Mouse (Mus musculus): ENCODE measurements at regions not wholly inside any gene's neighbourhood (a gene's known extent, or its start where the extent isn't known, plus 50 kb on each side); places are given as distances from the start of the nearest gene placed in this dataset.

DNA sequence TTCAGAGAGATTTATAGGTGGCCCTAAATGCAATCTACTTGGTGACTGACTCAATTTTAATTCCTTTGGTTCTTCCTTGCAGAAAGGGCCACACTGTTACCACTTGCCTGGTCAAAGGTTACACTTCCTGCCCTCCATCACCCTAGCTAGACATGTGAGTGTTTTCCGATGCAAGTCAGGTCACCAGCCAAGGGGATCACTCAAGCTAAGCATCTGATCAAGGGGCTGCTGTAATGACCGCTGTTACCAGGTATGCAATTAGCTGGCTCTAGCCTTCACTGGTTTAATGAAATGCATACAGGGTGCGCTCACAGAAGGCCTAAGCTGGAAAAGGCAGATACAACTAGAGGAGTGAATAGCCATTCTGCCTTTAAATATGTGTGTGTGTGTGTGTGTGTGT, 105.1 kb downstream of the Mtx2 start:
- DNase-seq (ENCODE audit: low spot score in 2 of 2): no peak

DNA sequence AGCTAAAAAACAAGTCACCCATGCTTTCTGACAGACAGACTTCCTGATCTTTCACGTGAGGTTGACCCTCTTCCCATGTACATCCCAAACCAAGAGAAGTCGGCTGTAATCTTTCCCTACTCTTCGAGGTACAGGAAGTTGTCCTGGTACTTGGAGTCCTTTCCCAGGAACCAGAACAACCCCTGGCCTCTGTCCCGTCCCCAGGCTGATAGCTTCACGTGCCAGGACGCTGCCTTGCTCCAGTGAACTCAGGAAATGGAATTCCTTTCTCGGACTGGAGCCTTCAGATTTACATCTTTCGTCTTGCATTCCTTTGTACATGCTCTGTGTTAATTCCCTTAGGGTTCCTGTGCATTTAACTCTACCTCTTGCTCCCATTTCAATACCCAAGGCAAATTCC, 107.6 kb downstream of the Mtx2 start:
- no peak for DNase-seq (ENCODE audit: low spot score in 2 of 2)

DNA sequence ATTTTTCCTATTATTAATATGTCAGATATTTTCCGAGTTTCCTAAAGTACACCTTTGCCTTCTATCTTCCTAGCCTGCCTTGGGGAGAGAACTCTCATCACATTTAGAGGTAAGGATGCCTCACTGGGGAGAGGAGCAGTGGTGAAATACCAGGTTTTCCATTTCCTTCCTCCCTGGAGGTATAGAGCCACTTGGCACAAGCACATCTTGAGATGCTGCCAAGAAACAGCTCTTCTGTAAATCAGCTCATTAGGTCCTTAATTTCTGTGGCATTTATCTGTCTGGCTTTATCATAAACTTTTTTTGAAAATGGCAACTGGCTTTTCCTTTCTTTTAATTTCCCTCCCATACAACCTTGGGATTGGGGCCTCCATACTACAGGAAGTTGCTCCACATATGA, 108.2 kb downstream of the Mtx2 start:
- DNase-seq (ENCODE audit: low spot score in 2 of 2): no peak

DNA sequence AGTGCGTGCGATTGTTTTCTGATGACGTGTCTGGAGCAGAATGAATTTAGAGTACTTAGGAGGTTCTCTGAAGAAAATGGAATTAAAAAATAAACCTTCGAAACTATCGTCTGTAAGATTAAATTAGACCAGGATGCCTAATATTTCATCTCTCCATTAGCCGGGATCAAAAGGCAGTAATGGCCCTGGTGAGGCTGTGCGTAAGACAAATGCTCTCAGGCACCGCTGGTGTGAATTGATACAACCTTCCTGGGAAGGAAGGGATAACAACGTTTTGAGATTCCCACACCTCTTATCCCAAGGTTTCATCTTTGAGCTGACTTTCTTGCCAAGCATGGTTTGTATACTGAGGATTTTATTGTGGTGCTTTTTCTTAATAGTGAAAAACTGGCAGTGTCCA, 113.1 kb downstream of the Mtx2 start:
- DNase-seq (ENCODE audit: low spot score in 2 of 2): no peak

DNA sequence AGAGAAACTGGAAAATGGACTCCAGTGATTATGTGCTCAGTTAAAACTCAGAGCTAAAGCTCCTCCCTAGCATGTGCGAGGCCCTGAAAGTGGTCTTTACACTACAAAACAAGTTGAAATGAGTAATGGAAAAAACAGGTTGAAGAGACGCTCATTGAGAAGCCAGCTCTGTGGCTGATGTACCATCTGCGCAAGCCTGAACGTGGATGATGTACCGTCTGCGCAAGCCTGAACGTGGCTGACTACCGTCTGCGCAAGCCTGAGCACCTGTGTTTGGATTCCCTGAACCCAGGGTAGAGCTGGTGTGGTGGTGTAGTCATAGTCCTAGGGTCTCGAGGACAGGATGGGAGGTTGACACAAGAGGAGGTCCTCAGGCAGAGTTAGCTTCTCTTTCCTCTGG, 116.4 kb downstream of the Mtx2 start:
- DNase-seq (ENCODE audit: low spot score in 2 of 2): no peak

DNA sequence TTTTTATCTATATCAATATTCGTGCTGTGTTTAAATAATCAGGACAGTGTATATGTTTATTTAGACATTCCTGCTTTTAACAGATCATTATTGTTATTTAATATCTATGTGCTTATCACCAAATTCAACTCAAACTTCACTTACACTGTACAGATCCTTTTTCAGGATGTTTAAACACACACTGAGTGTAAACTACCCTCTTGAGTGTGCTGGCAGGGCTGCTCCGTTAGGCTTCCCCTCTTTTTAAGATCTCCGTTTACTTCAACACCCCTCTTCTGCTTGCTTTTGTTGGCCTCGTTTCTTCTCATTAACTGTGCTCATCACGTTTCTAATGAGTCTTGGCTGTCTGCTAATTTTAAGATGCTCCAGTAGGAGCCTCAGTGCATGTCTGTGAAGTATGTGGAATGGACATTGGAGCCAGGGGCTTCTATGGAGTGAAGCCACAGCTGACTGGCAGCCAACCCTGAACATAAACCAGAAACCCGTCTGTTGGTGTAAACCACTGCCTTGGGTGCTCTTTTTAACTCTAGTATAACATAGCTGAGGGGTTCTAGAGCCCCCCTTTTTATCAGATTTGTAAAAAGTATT, 117.1 kb downstream of the Mtx2 start:
- no peak for DNase-seq (ENCODE audit: low spot score in 2 of 2)

DNA sequence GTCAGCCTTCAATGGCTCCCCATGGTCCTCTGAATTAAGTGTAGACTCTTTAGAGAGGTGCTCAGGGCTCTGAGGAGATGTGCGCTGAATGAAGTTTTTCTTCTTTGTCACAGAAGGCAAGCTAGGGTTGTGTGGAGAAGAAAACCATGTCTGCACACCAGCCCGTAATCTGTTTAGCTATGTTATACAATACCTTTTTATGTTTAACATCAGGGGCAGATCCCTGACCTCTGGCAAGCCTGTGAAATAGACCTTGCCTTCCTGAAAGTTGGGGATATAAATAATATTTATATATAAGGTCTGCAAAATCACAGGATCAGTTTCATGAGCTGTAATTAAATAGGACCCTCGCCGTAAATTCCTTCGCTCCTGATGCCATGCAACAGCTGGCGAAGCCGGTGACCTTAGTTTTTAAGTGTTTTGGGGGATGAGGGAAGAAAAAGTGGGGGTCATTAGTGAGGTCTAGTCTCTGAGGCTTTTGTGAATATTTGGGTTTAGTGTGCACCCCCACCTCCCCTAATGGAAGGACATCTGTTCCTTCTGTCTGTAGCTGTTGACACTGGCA, 119.7 kb downstream of the Mtx2 start:
- DNase-seq (ENCODE audit: low spot score in 2 of 2): no peak

DNA sequence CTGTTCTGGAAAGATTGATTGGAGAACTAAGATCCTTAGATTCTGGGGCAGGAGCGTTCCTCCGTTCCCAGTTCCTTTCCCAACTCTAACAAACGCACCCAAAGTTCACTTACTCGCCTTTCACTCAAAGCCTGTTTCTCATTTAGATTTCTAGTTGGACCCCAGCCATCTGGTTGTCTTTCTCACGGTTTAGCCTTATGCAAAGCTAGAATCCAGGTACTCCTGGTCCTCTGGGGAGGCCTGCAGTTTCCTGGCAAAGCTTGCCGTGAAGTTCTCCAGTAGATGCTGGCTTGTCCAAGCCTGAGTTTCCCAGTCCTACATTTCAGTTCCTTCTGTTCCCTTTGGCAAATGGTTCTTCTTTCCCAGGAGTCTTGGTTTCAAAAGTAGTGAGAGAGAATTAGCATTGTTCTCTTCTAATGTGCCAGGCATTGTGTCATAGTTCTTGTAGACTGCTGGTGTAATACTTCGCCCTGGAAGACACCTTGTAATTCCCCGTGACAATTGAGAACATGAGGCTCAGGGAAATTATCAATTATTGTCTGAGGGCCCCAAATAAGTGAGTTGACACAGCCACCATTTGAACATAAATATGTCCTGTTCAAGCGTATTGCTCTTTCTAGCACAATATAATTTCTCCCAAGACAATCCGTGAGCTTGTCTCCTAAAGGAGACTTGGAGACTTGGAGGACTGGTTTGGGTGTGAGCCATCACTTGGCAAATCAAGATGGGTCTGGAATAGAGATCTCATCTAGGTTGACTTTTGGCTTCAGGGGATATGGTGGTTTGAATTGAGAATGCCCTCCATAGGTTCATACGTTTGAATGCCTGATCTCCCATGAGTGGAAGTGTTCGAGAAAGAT, 126.0 kb downstream of the Mtx2 start:
- DNase-seq (ENCODE audit: low spot score in 2 of 2): no peak

DNA sequence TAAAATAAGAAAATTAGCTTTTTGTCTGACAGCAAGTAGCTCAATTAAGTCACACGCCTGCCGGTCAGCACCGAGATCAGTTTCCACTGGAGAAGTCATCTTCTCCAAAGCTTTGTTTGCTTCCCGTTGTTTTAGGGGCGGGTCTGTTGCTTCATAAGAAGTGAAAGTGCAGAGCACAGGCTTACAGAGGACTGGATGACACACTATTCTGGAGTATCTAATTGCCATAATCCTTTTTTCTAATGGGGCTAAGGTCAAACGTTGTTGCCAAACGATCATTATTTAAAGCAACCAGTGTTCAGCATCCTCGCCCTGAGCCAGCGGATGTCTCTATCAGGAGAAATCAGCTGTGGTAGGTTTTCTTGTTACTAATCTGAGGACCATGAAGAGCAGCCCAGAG, 128.5 kb downstream of the Mtx2 start:
- no peak for DNase-seq (ENCODE audit: low spot score in 2 of 2)

DNA sequence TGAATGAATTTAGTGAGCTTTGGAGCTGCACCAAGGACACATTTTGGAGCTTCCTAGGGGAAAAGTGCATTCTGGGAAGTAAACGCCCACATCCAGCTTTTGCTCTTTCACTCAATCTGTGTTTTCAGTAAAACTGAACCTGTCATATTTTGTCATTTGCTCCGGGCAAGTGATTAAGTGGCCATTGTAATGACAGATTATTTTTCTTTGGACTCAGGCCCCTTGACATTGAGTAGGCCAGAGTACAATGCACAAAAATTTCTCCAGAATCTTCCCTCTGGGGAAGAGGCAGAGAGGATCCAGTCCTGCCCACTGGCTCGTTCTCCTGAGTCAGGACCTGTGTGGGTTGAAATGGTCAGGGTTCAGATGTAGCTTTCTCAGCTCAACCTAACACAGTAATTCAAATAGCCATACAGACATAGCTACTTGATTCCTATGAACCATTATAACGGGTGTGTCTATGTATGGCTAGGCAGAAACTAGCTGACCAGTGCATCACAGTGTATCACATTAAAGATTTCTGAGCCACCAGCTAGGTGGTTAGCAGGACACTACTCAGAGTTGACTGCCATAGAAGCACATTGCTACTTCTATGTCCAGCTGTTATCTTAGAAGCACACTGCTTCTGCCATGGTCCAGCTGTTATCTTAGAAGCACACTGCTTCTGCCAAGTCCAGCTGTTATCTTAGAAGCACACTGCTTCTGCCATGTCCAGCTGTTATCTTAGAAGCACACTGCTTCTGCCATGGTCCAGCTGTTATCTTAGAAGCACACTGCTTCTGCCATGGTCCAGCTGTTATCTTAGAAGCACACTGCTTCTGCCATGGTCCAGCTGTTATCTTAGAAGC, 129.9 kb downstream of the Mtx2 start:
- no peak for DNase-seq (ENCODE audit: low spot score in 2 of 2)

DNA sequence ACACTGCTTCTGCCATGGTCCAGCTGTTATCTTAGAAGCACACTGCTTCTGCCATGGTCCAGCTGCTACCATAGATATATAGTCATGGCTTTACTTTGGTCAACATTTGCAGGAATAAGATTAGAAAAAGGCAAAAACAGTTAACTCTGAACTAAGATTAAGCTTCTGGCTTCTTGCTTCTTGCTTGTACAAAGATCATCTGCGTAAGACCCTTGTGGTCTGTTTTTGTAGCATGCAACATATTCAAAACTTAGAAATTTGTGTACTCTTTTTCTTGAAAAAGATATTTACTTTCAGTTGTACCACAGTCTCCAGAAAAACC, 130.5 kb downstream of the Mtx2 start:
- DNase-seq (ENCODE audit: low spot score in 2 of 2): no peak

DNA sequence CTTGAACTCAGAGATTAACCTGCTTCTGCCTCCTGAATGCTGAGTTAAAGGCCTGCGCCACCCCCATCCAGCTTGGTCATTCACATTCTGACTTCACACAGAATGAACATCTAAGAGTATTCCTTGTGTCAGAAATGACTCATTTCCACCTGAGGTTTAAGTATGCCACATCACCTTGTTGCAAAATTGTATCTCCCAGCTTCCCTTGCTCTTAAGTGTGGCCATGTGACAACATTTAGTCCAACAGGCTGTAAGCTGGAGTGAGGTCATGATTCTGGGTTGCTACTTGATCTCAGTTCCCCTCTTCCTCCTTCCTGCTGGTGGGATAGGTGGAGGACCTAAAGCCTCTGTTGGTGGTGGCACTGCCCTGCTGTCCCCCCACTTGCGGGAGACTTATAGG, 131.0 kb downstream of the Mtx2 start:
- no peak for DNase-seq (ENCODE audit: low spot score in 2 of 2)

DNA sequence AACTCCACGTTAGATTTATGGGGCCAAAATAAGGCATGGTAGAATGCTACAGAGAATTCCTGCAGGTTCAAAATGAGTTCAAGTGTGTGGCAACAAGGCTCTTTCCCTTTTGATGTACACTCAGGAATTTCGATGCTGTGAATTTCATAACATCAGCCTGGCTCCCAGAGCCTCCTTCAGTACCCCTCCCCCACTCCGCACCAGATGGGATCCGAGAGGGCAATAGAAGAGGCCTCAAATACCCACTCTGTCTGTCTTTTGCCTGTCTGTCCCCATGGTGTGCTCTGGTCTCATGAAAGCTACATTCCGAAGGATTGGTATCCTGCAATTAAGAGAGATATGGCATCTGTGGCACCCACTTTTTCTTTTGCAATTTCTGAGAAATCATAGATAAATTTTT, 134.3 kb downstream of the Mtx2 start:
- DNase-seq (ENCODE audit: low spot score in 2 of 2): no peak

DNA sequence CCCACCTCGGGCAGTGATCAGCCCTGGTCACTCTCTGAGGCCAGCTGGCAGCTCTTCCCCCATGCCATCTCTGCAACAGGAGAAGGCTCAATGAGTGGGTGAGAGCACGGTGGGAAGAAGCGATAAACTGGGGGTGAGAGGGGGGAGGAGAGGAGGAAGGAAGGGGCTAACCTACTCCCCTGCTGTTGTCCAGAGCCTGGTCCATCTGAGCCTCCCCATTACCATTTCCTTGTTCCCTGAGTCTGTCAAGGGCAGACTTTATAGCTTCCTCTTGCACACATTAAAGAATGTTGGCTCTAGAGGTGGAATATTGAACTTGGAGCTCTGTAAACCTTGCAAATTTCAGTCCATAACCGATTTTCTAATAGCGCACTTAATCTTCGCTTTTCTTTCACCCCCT, 136.8 kb downstream of the Mtx2 start:
- no peak for DNase-seq (ENCODE audit: low spot score in 2 of 2)

DNA sequence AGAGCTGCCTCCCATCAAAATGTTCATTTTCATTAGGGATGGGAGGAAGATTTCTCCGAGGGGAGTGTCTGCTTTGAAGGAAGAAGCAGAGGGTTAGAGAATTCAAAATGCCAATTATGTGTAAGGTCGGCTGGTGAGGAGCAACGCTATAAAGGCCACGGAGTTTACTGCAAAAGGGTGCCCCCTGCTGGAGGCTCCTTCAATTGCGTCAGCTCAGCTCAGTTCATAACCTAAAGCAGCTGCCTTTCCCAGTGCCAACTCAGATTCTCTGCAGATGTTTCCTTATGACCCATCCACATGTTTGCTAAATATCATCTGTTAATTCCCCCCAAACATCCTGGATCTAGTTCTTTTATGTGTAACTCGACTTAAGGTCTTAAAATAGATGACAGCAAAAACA, 138.8 kb downstream of the Mtx2 start:
- peak; percentile 89 for DNase-seq (ENCODE audit: low spot score in 2 of 2)

DNA sequence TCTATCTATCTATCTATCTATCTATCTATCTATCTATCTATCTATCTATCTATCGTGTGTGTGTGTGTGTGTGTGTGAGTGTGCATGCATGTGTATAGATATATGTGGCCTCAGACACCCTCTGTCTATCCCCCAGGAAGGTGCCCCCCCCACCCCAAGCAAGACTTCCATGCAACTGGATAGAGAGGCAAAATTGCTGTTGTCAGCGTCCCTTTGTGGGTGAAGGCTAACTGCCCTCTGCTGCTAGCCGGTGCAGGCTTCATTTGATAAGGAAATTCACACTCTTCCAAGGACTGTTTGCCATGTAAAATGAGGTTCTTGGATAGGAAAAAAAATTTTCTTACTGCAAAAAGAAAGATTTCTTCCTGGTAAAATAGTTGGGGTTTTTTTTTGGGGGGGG, 139.4 kb downstream of the Mtx2 start:
- no peak for DNase-seq (ENCODE audit: low spot score in 2 of 2)

DNA sequence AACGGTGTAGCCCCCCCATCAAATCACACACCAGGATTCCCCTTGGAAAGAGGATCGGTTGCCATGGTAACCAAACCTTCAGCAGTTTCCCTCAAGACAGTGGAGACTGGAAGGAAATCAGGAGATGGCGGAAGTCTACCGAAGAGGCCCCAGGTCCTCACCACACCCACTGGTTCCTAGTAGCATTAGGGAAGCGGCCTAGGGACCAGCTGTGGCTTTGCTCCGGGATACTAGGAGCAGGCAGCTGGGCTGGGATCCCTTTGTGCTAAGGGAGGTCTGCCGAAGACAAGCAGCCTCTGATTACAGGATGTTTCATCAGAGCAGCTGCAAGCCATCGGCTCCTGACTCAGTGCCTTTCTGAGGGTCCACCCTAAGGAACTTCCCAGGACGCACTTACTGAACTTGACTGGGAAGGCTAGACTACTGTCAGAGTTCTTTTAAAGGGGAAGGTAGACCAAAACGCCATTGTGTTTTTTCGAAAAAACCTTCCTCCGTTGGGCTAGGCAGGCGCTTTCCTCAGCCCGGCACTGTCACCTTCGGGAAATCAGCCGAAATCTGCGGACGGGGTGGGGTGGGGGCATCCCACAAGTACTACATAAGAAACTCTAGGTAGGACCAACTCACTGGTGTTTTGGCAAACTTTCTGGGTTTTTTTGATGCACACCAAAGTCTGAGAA, 139.9 kb downstream of the Mtx2 start:
- DNase-seq (ENCODE audit: low spot score in 2 of 2): no peak

DNA sequence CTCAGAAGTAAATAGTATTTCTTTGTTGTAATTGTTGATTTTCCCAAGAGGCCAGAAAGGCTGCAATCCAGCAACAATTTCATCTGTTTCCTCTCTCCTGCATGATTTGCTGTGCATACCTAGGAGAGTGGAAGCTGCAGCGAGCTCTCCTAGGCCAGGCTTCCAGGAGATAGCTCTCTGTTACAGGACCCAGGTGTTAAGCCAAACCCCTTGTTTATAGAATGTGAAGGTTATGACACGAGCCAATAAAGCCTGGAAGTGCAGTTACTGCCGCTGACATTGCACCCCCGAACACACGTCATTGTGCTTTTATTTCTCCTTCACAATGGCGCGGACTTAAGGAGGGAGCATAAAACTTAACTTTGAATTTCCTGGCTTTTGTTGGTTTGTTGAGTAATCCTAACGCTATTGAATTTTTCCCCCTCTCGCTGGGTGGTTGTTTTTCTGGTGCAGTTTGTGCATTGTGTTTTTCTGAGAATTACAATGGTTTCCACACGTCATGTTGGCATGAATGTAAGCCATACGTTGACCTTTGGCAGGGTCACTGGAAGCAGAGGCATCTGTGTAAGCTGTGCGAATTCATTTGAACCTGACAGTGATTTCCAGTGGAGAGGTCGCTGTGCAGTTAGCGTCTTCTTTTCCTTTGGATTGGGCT, 145.1 kb downstream of the Mtx2 start:
- no peak for DNase-seq (ENCODE audit: low spot score in 2 of 2)

DNA sequence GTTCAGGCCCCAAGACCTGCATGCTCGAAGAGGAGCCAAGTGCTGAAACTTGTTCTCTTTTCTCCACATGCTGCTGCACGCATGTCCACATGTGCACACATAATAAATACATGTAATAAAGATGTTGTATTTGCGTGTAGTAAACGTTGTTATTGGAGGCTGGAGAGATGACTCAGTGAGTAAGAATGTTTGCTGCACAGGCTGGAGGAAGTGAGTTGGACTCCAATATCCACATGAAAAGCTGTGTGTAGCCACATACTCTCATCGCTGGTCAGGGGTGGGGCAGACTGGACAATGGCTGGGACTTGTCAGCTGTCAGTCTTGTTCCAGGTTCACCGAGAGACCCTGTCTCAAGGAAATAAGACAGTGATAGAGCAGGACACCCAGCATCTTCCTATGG, 147.8 kb downstream of the Mtx2 start:
- DNase-seq (ENCODE audit: low spot score in 2 of 2): no peak

DNA sequence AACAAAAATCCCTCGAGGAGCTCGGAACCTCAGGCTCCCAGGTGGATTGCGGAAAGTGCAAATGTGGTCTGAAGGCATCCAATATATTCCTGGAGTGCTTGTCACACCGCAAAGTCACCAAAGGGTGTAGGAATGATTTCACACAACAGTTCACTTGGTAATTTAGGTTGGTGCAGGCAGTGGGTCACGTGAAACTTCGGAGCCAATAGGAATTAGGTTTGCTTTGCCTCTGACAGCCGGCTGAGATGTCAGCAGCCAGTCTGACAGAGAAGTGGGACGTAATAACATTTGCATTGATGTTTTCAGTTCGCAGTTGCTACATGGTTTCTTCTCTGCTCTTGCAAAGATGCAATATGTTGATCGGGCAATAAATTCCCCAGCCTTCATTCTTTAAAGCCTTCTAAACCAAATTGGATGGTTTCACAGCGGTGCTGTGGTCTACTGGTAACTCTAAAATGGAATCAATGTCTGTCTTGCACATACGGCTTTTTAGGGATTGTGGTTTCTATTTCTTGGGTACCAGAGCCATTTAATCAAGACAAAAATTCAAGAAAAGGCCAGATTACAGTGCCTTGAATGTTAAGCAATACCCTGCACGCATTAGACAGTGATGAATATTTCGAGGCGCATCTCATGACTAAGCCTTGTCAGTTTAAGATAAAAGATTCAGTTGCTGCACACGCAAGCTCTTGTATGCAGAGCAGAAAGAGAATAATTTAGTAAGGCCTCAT, 149.2 kb downstream of the Mtx2 start:
- no peak for DNase-seq (ENCODE audit: low spot score in 2 of 2)
